Mouse (Mus musculus): Measurements from ENCODE around the gene Vkorc1l1. TPM values are rescaled to one million over a fixed set of nuclear protein-coding genes. Genes with fewer than 3 reads are reported as not detected.

Vkorc1l1 gene
- total and polyA plus RNA-seq, 3 experiments, result 24.2 to 42.4 TPM; not detected in 1

GRCm38 (mm10) chr5:130008034-130008590 is 66.3 kb downstream of the Vkorc1l1 start:
- no peaks in the 10 kb centered on the region for H3K79me2 ChIP-seq (ENCODE audit: control insufficient read depth, insufficient read depth, low read length, poor library complexity)
- no peak overlapping the region for H3K27ac ChIP-seq (ENCODE audit: control insufficient read depth, low read depth, low read length)
- H3K4me1 ChIP-seq (ENCODE audit: control insufficient read depth in 1 of 2, insufficient read depth in 2 of 2, low read length in 2 of 2), result peaks cover under 1 to 4% of the 10 kb centered on the region in 2 experiments
- no peaks in the 10 kb centered on the region for H3K36me3 ChIP-seq (ENCODE audit: control insufficient read depth in 1 of 2, insufficient read depth in 2 of 2, low read length in 2 of 2)
- H3K4me3 ChIP-seq (ENCODE audit: control insufficient read depth in 1 of 2, insufficient read depth in 1 of 2, low read depth in 2 of 2, low read length in 2 of 2), result no peak overlapping the region
- DNase-seq (ENCODE audit: low read depth, low spot score), result no peak
- H3K9me3 ChIP-seq (replicated peaks; ENCODE audit: insufficient read depth, low read length), result no peaks in the 10 kb centered on the region
- H3K27me3 ChIP-seq (ENCODE audit: control insufficient read depth in 1 of 2, insufficient read depth in 2 of 2, low read length in 2 of 2), result no peaks in the 10 kb centered on the region
- H3K9ac ChIP-seq (ENCODE audit: control insufficient read depth, low read depth, low read length, poor library complexity, severe bottlenecking), result no peak overlapping the region
- no peak for TF ChIP-seq KAT2A (conservative IDR thresholded peaks at IDR 0.05; ENCODE audit: low read depth, low read length)
- no peak for TF ChIP-seq ZMIZ1 (IDR thresholded peaks at IDR 0.05; ENCODE audit: low read depth, low read length)
- TF ChIP-seq ZNF384 (IDR thresholded peaks at IDR 0.05; ENCODE audit: low read depth, low read length), result peak; percentile 37

GRCm38 (mm10) chr5:130009784-130010183 is 68.0 kb downstream of the Vkorc1l1 start:
- Histone ChIP-seq H3K4me1 (ENCODE audit: control insufficient read depth in 1 of 2, insufficient read depth in 2 of 2, low read length in 2 of 2) (no peaks in the 10 kb centered on the region), H3K27me3 (ENCODE audit: control insufficient read depth in 1 of 2, insufficient read depth in 2 of 2, low read length in 2 of 2) (no peaks in the 10 kb centered on the region), H3K36me3 (ENCODE audit: control insufficient read depth in 1 of 2, insufficient read depth in 2 of 2, low read length in 2 of 2) (no peaks in the 10 kb centered on the region), H3K27ac (ENCODE audit: control insufficient read depth, low read depth, low read length) (no peak overlapping the region), H3K9ac (ENCODE audit: control insufficient read depth, low read depth, low read length, poor library complexity, severe bottlenecking) (no peak overlapping the region), H3K4me3 (ENCODE audit: control insufficient read depth in 1 of 2, insufficient read depth in 1 of 2, low read depth in 2 of 2, low read length in 2 of 2) (no peak overlapping the region), H3K79me2 (ENCODE audit: control insufficient read depth, insufficient read depth, low read length, poor library complexity) (no peaks in the 10 kb centered on the region), H3K9me3 (replicated peaks; ENCODE audit: insufficient read depth, low read length) (no peaks in the 10 kb centered on the region)
- TF ChIP-seq NELFE (IDR thresholded peaks at IDR 0.05; ENCODE audit: low read depth, low read length), result no peak
- no peak for TF ChIP-seq GABPA (IDR thresholded peaks at IDR 0.05; ENCODE audit: low read depth, low read length)
- TF ChIP-seq ZC3H11A (IDR thresholded peaks at IDR 0.05; ENCODE audit: low read depth, low read length), result no peak
- no peak for TF ChIP-seq NRF1 (IDR thresholded peaks at IDR 0.05; ENCODE audit: insufficient read depth, low read depth, low read length, poor library complexity, severe bottlenecking)
- no peak for TF ChIP-seq UBTF (IDR thresholded peaks at IDR 0.05; ENCODE audit: borderline replicate concordance, insufficient read depth, low read depth, low read length)
- TF ChIP-seq MAFK (IDR thresholded peaks at IDR 0.05; ENCODE audit: borderline replicate concordance, low read depth, low read length), result no peak
- no peak for TF ChIP-seq MAZ (IDR thresholded peaks at IDR 0.05; ENCODE audit: low read depth, low read length)
- no peak for TF ChIP-seq JUND (IDR thresholded peaks at IDR 0.05; ENCODE audit: low read depth, low read length)
- TF ChIP-seq SMC3 (IDR thresholded peaks at IDR 0.05; ENCODE audit: low read depth, low read length), result no peak
- TF ChIP-seq ETS1 (IDR thresholded peaks at IDR 0.05; ENCODE audit: low read depth, low read length), result no peak
- TF ChIP-seq E2F4 (IDR thresholded peaks at IDR 0.05; ENCODE audit: borderline replicate concordance, low read depth, low read length), result no peak
- TF ChIP-seq TCF12 (IDR thresholded peaks at IDR 0.05; ENCODE audit: low read depth, low read length), result no peak
- no peak for TF ChIP-seq POLR2A (IDR thresholded peaks at IDR 0.05; ENCODE audit: control insufficient read depth in 1 of 2, insufficient read depth in 1 of 2, low read depth in 1 of 2, low read length in 2 of 2, poor library complexity in 1 of 2)
- no peak for TF ChIP-seq RAD21 (IDR thresholded peaks at IDR 0.05; ENCODE audit: low read depth, low read length)
- TF ChIP-seq MYB (IDR thresholded peaks at IDR 0.05; ENCODE audit: low read depth, low read length), result no peak
- TF ChIP-seq ELF1 (IDR thresholded peaks at IDR 0.05; ENCODE audit: low read depth, low read length), result no peak
- TF ChIP-seq ZKSCAN1 (IDR thresholded peaks at IDR 0.05; ENCODE audit: low read depth, low read length), result no peak
- no peak for TF ChIP-seq TAL1 (IDR thresholded peaks at IDR 0.05; ENCODE audit: low read length)
- TF ChIP-seq SIN3A (IDR thresholded peaks at IDR 0.05; ENCODE audit: low read length), result no peak
- no peak for TF ChIP-seq ZMIZ1 (IDR thresholded peaks at IDR 0.05; ENCODE audit: low read depth, low read length)
- no peak for DNase-seq (ENCODE audit: low read depth, low spot score)
